Mouse (Mus musculus) kidney, adult 8-10 months (tissue): ENCODE results near the gene Olfr482.

Source experiments
- DNase-seq, 2 experiments: peaks; one replicate each; pipeline ENCODE4 v3.0.0; 2022

The Olfr482 gene

DNA sequence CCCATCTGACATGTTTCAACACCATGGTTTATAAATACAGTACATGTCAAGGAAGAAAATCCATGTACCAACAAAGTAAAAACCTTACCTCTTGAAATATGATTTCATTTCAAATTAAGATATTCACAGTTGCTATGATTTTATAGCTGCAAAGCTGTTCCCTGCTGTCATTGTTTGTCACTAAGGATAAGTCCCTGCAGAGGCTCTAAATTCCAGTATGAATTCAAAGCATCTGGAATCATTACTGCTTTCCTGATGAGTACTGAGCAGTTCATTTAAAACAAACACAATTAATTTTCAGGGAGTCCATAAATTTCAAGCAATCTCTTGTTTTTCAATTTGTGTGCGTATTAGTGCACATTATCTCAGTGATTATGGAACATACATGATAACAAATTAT, at the start of gene Olfr482:
Gene Olfr482 (minus strand): TSS at position 101 of the 400 bp plus-strand sequence.
- DNase-seq = no peak

DNA sequence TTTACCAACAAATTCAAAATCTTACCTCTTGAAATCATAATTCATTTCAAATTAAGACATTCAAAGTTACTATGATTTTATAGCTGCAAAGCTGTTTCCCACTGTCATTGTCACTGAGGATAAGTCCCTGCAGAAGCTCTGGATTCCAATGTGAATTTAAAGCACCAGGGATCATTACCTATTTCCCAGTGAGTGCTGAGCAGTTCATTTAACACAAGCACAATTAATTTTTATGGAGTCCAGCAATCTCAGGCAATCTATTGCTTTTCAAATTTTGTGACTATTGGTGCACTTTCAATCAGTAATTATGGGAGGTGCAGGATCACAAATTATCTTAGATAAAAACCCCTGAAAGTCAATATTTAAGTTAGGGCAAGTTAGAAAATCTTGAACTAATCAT, 30.0 kb upstream of the Olfr482 start, which contains the start of gene Olfr484:
Gene Olfr484 (minus strand): TSS at position 101 of the 400 bp plus-strand sequence.
- no peak for DNase-seq

DNA sequence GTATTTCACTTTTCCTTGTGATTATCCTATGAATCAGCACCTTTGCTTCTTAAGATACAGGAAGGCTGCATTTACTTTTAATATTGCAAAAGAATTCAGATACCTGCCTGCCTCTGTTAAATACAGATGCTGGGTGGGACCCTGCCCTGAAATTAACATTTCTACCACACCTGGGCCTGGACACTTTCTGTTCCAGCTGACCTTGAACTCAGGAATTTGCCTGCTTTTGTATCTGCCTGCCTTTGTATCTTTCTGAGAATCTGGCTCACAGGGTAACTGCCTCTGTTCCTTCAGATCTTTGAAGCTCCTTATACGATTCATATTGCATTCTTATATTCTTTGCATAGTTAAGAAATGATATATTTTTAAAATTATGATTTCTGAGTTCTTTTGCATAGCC, 24.0 kb upstream of the Olfr482 start:
- DNase-seq = no peak

DNA sequence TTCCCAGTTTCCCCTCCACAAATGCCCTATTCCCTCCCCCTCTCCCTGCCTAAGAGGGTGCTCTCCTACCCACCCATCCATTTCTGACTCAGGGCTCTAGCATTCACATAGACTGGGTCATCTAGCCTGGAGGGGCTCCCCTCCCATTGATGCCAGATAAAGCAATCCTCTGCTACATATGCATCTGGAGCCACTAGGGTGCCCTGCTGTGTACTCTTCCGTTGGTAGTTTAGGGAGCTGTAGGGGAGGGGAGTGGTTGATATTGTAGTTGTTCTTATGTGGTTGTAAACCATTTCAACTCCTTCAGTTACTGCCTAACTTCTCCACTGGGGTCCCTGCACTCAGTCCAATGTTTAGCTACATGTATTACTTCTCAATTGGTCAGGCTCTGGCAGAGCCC, 23.3 kb upstream of the Olfr482 start:
- no peak for DNase-seq

DNA sequence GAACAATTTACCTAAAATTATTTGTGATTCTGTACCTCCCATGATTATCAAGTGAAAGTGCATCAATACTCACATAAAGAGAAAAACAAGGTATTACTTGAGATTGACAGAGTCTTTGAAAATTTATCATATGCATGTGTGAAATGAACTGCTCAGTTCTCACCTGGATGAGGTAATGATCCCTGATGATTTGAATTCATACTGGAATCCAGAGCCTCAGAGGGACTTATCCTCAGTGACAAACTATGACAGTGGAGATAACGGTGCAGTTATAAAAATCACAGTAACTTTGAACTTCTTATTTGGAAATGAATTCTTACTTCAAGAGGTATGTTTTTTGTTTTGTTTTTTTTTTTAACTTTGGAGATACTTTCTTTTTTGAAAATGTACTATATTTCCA, 3.2 kb upstream of the Olfr482 start, which contains the start of gene Olfr483:
Gene Olfr483 (plus strand): TSS at position 301 of the 400 bp plus-strand sequence.
- DNase-seq = no peak

DNA sequence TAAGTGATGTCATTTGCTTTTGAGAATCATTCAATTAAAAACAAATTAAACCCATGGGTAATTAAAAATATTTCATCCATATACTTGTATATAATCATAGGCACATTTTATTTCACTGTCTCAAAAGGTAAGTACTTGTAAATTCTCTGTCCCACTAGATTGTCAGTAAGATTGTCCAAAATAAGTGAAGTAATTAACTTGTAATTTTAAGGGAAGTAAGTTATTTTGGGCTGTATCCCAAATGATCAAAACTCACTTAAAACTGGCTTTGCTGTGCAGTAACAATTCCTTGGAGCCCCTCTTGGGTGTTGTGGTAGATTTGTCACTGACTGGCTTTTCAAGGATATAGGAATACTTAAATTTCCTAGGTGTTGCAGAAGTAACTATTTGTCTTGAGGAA, 17.8 kb downstream of the Olfr482 start, which contains the start of gene Olfr481:
Gene Olfr481 (plus strand): TSS at position 301 of the 400 bp plus-strand sequence.
- DNase-seq = no peak

DNA sequence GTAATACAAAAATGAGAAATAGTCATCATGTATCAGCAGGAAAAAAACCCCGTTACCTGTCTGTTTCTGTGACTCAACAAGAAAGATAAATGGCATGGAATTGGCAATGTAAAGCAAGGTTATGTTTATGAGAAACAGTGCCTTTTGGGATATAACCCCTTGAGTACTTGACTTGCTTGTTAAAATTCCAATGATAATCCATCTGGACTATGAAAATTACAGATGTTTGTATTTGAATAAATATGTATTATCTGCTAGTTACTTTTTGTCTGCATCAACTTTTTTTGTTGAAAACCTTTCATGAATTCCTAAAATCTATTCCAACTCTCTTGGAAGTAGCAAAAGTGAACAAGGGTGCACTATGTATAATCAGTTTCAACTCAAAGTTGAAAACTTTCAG, 30.1 kb downstream of the Olfr482 start, which contains the start of gene Olfr480:
Gene Olfr480 (minus strand): TSS at position 101 of the 400 bp plus-strand sequence.
- no peak for DNase-seq

DNA sequence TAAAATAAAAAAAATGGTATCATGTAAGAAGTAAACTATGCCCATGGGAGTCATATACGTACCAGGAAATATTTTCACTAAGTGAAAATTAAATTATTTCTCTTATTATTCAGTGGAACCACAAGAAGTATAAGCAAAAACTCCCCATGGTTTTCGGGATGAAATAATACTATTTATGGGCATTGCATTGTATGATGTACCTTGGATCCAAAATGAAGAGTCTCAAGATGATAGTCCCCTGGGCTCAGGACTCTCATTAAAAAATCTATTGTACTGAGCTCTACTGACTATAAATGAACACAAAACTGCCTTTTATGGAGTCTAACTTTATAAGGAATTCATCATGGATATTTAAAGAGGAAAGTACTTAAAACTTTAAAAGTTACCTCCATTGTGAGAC, 47.0 kb downstream of the Olfr482 start, which contains the start of gene Olfr479:
Gene Olfr479 (plus strand): TSS at position 301 of the 400 bp plus-strand sequence.
- no peak for DNase-seq
